Mouse (Mus musculus) kidney, adult 18-20 months (tissue): ENCODE results near the gene Nktr.
A peak's percentile ranks its signal among the peaks of the same experiment; 100 is the strongest.

Experiments used
- DNase-seq: peaks from one replicate; pipeline ENCODE4 v3.0.0; 2021

Nktr gene

DNA sequence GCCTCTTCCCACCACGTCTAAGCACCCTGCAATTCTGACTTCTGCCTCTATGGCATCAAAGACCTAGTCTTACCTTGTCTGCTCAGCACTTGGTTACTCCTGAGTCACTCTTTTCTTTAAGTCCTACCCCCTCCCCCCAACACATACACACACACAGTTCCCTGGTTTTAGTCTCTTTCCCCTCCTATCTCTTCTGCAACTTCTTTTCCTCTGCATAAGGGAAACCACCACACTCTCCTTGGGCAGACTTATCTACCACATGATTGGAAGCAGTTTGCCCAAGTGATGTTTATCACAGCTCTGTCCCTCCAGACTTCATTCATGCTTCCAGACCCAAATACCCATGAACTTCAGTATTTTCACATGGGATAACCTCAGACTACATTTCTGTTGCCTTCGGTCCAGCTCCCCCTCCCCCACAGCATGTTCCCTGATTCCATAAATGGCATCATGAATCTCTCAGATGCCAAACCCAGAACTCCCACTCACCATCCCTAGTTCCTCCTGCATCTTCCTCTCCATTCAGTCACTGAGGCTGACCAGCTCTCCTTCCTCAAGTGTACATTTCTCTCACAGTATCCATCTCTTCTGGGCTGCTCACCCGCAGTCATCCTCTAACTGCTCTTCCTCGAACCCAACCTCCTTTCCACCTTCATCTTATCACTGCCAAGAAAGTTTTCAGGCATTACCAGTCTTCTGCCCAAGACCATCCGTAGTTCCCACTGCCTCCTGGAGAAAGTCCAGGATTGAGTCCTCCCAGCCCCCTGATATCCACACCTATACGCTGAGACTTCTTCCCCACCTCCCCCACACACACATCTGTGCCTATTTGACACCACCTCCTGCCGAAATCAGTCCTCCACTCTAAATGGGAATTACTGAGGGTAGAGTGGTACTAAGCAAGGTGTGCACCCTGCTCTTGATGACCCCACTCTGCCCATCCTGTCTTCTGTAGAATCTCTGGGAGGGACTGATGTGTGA, 10.2 kb upstream of the Nktr start:
- no peak for DNase-seq

DNA sequence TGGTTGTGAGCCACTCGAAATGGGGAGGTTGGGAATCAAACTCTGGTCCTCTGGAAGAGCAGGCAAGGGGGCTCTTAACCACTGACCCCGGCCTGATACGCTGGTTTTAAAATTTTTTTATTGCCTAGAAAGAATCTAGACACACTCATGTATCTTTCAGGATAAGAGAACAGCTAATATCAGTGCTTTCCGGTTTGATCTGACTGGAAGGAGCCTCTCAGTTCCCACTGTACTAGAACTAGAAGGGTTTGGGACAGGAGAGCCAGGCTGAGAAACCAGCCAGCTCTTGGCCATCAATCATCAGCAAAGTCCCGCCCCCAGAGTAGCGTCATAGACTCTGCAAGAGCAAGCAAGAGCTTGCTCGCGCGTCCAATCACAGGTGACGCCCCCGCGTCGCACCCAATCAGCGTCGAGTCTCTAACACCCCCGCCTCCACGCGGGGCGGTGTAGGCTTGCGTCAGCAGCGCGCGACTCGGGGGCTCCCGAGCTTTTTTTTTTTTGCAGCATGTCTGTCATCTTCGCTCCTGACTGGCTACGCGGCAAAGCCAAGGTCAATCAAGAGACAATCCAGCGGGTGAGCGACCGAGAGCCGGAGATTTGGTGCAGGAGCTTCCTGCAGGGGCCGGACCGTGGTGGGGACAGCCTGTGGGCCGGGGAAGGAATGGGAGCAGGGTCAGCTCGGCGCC, 8.9 kb upstream of the Nktr start, which contains the start of gene Ss18l2:
Gene Ss18l2 (plus strand): TSS at position 432 of the 686 bp plus-strand sequence.
- DNase-seq, result peak; percentile 99

DNA sequence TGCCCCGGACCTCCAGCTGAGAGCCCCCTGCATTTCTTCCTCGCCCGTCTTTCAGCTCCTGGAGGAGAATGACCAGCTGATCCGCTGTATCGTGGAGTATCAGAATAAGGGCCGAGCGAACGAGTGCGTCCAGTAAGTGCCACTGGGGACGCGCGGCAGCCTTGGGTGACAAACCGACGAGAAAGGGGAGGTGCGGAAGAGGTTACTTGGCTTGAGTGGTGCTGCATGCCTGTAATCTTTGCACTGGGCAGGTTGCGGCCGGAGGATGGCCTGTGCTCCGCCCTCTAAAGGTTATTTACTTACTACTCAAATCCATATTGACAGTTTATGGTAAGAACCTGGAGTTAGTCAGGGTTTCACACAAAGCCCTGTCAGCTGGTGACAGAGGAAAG, 8.4 kb upstream of the Nktr start:
- no peak for DNase-seq

DNA sequence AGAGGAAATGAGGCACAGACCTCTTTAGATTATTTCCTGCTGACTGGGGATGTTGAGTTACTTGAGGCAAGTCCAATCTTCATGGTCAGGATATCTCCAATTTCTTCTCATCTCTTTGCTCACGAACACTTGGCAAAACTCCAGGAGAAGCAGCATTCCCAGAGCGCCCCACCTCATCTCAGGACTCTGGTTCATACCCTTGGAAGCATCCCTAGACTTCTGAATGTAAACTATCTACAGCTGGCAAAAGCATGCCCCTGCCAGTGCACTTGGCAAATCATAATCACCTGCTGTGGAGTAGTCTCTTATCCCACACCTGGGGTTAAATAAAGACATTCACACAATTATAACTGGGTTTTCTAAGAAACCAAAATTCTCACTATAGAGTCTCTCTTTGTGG, 1.9 kb upstream of the Nktr start:
- DNase-seq, result no peak

GRCm38 (mm10) chr9:121718070-121718705, 781 bp upstream of the Nktr start:
- no peak for DNase-seq

- DNase-seq, result peak; percentile 53
Measured at GRCm38 (mm10) chr9:121719347-121720331, 670 bp downstream of the Nktr start.

DNA sequence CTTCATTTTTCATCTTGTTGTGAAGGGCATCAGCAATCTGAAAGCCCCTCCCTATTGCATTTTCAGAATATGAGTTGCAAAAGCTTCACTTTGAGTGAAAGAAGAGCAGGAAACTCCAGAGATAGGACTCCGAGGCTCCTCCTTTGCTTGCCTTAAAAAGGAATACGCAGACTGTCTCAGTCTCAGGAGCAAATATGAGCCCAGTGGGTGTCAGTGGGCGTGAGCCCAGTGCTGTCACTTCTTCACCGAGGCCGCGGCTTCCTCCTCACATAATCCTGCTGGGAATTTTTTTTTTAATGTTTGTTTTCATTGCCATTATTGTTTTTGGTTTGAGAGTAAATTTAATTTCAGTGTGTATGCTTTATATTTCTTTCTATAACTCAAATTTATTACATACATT, 21.5 kb downstream of the Nktr start:
- no peak for DNase-seq

- DNase-seq, result no peak
Measured at GRCm38 (mm10) chr9:121741168-121741567, 22.2 kb downstream of the Nktr start.

DNA sequence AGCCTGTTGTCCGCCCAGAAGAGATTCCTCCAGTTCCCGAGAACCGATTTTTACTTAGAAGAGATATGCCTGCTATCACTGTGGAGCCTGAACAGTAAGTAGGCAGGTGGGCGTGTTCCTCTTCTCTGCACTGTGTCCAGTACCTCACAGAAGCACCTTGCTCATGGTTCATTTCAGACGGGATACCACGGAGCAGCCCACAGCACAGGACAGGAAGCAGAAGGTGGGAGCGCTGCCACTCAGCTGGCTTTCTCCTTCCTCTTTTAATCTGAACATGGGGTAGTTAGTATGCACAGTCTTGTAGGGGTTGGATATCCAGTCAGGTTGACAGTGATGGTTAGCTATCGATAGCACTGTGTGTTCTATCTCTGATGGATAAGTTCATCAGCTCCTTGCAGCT, 25.1 kb downstream of the Nktr start:
- no peak for DNase-seq

- no peak for DNase-seq
Measured at GRCm38 (mm10) chr9:121752774-121753173, 33.8 kb downstream of the Nktr start.

GRCm38 (mm10) chr9:121754624-121755023, 35.7 kb downstream of the Nktr start:
- no peak for DNase-seq

GRCm38 (mm10) chr9:121756785-121757184, 37.8 kb downstream of the Nktr start:
- no peak for DNase-seq

DNA sequence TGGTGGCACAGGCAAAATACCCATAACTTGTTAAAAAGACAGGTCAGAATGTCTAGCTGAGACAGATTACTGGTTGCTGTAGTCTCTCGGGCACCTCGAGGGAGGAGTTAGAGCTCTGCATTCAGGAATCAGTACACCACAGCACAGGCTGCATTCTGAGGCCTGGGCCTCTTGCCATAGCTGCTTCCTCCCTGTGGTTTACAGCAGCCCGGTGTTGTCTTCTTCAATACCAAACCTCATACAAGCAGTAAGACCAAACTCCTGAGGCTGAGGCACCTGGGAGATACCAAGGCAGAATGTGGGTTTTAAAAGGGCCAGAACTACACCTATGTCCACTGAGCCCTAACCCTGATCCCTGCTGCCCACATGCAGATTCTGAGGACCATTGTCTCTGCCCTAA, 38.5 kb downstream of the Nktr start:
- DNase-seq, result no peak

- DNase-seq, result no peak
Measured at GRCm38 (mm10) chr9:121757835-121758814, 39.2 kb downstream of the Nktr start.

DNA sequence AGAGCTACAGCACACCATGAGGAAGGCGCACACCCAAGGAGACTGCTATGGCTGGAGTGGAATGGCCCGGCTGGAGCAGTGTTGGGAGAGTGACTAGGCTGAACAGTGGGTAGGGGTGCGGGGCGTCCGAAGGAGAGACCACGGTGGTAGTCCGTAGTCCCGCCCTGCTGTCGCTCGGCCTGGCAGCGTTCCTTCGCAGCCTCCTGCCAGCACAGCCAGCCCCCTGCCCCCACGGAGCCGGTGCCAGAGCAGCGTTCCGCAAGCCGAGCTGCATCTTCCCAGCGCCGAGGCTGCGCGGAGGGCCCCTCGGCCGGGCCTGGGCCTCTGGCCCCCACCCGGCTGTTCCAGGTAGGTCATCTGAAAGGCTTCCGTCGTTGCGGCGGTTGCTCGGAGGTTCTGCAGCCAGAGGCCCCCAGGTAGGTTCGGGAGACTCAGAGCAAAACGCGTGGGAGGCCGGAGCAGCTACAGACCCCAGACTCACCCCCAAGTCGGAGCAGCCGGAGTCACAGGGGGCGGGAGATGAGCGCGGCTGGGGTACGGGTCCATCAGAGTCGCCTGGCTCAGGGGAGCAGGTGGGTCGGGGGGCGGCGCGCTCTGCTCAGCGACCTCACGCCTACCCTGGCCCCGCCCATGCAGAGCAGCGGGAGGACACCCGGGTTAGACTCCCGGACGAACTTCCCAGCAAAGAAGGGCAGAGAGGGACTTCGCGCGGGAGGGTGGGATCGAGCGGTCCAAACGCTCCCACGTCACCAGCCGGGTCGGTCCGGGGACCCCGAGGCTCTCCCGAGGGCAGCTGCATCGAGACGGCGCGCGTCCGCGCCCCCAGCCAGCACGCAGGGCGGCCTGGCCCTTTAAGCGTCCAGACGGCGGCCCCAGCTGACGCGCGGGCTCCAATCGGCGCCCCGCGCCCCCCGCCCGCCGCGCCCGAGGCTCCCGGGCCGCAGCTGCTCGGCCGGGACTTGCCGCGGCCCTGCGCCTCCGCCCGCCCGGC, 40.4 kb downstream of the Nktr start, which contains the start of gene Zfp651:
Gene Zfp651 (plus strand): TSS at position 240 of the 991 bp plus-strand sequence.
- peak; percentile 54 for DNase-seq

DNA sequence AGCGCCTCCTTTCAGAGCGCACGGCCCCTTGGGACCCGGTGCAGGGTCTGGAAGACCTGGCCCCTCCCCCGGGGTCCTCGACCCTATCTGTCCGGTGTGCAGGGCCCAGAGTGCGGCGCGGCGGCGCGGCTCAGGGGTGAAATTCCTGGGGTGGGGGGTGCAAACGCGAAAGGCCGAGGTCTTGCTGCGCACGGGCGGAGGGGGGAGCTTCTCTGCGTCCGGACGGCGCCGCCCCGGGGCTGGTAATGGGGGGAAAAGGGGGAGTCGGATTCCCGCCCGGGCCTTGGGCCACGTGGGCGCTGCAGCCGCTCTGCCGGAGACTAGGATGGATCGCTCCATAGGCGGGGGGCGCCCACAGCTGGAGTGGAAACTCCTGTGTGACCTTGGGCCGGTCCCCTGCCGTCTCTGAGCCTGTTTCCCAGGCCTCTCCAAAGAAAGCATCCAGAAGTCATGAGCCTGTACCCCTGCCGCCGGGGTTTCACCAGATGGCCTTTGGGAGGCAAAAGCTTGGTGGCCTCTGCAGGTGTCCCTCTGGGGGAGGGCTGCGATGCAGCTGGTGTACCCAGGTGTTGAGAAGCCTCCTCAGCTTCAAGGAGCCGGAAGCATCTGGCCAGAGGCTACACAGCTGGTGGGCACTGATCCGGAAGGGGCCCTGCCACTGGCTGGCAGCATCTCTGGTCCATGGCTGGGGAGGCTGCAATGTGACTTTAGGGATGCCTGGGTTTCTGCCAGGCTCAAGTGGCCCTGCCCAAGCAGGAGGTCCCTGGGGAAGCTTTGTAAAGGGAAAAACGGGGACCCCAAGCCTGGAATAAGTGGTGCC, 41.5 kb downstream of the Nktr start:
- DNase-seq, result peak; percentile 52

DNA sequence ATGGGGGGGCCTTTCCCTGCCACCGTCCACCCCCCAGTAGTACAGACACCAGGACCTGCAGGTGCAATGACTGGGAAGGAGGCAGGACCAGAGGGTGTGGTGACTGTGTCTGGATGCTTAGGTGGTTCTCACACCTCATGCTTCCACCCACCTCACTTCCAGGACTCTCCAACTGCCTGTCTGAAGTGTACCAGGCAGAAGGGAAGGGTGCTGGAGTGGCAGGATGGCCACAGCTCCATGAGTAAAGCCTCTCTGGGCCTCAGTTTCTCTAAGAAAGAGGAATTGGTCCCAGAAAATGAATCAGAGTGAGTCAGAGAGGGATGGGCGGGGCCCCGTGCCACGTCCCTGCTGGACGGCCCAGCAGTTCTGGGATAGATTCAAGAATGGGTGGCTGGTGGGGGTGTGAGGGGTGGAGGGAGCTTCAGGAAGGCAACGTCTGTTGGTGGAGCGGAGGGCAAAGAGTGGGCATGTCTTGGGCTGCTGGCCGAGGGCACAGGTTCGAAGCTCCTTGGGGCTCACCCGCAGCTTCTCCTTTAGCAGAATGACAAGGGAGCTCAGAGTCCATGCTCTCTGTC, 42.2 kb downstream of the Nktr start:
- no peak for DNase-seq

DNA sequence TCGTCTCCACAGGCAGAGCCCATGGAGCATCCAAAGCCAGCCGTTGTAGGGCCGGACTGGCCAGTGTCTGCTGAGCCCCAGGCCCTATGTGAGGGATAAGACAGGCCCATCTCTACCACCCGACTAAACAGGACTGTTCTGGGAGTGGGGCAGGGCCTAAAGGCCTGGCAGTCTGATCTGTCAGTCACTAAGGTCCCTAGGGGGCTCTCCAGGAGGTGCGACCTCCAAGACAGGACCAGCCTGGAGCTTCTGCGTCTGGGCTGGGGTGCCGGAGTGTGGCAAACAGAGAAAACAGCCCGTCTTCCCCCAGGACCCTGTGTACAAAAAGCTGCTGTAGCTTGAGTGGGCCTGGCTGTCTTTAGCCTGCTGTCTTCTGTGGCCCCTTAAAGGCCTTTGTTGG, 42.8 kb downstream of the Nktr start:
- DNase-seq, result no peak
